Mouse (Mus musculus): ENCODE results near the gene Ptpn5.

Ptpn5 gene

GRCm38 (mm10) chr7:47111121-47111520, 22.4 kb downstream of the Ptpn5 start:
- no peak for DNase-seq (ENCODE audit: low spot score)

- no peak for DNase-seq (ENCODE audit: low spot score)
These were observed 23.0 kb downstream of the Ptpn5 start for GRCm38 (mm10) chr7:47110511-47110910.

- DNase-seq (ENCODE audit: low spot score): no peak
These were observed 24.7 kb downstream of the Ptpn5 start for GRCm38 (mm10) chr7:47108779-47109189.

- no peak for DNase-seq (ENCODE audit: low spot score)
These were observed 26.5 kb downstream of the Ptpn5 start for GRCm38 (mm10) chr7:47106949-47107348.

GRCm38 (mm10) chr7:47103671-47104414, 29.6 kb downstream of the Ptpn5 start:
- DNase-seq (ENCODE audit: low spot score): peak; percentile 9

GRCm38 (mm10) chr7:47102970-47103369, 30.5 kb downstream of the Ptpn5 start:
- no peak for DNase-seq (ENCODE audit: low spot score)

GRCm38 (mm10) chr7:47100615-47101014, 32.9 kb downstream of the Ptpn5 start:
- no peak for DNase-seq (ENCODE audit: low spot score)

- no peak for DNase-seq (ENCODE audit: low spot score)
These were observed 34.2 kb downstream of the Ptpn5 start for GRCm38 (mm10) chr7:47099306-47099705.

GRCm38 (mm10) chr7:47098044-47098443, 35.4 kb downstream of the Ptpn5 start:
- no peak for DNase-seq (ENCODE audit: low spot score)

- no peak for DNase-seq (ENCODE audit: low spot score)
These were observed 38.5 kb downstream of the Ptpn5 start for GRCm38 (mm10) chr7:47094969-47095368.

GRCm38 (mm10) chr7:47093935-47094334, 39.5 kb downstream of the Ptpn5 start:
- no peak for DNase-seq (ENCODE audit: low spot score)

- DNase-seq (ENCODE audit: low spot score): no peak
These were observed 48.4 kb downstream of the Ptpn5 start for GRCm38 (mm10) chr7:47085075-47085474.

- DNase-seq (ENCODE audit: low spot score): peak; percentile 76
These were observed 52.2 kb downstream of the Ptpn5 start for GRCm38 (mm10) chr7:47081277-47081676.

GRCm38 (mm10) chr7:47080868-47081267, 52.6 kb downstream of the Ptpn5 start:
- DNase-seq (ENCODE audit: low spot score): no peak

- DNase-seq (ENCODE audit: low spot score): peak; percentile 50
These were observed 56.0 kb downstream of the Ptpn5 start for GRCm38 (mm10) chr7:47077451-47077850.

GRCm38 (mm10) chr7:47076729-47077128, 56.8 kb downstream of the Ptpn5 start:
- DNase-seq (ENCODE audit: low spot score): no peak

- no peak for DNase-seq (ENCODE audit: low spot score)
These were observed 57.3 kb downstream of the Ptpn5 start for GRCm38 (mm10) chr7:47076193-47076592.

- DNase-seq (ENCODE audit: low spot score): no peak
These were observed 59.7 kb downstream of the Ptpn5 start for GRCm38 (mm10) chr7:47073536-47074521.

- DNase-seq (ENCODE audit: low spot score): peak; percentile 12
These were observed 60.9 kb downstream of the Ptpn5 start for GRCm38 (mm10) chr7:47072551-47072950.

- DNase-seq (ENCODE audit: low spot score): peak; percentile 42
These were observed 65.6 kb downstream of the Ptpn5 start for GRCm38 (mm10) chr7:47067879-47068278.

- no peak for DNase-seq (ENCODE audit: low spot score)
These were observed 66.5 kb downstream of the Ptpn5 start for GRCm38 (mm10) chr7:47066942-47067341.

- DNase-seq (ENCODE audit: low spot score): no peak
These were observed 71.9 kb downstream of the Ptpn5 start for GRCm38 (mm10) chr7:47061560-47061959.

- DNase-seq (ENCODE audit: low spot score): no peak
These were observed 74.1 kb downstream of the Ptpn5 start for GRCm38 (mm10) chr7:47059339-47059738.
